Mouse (Mus musculus) embryonic fibroblast, embryonic 13.5 days (primary cell): ENCODE measurements around the gene Syn3.

Source experiments
- CTCF ChIP-seq: IDR thresholded peaks from 2 replicates; pipeline ENCODE4 v1.5.1; 2011; ENCODE audit warnings: mild to moderate bottlenecking, control low read depth, low read length, moderate library complexity, borderline replicate concordance; ENCODE audit not compliant: insufficient read depth
- POLR2A ChIP-seq: IDR thresholded peaks from 2 replicates; pipeline ENCODE4 v1.6.1; 2011; ENCODE audit warnings: low read depth, mild to moderate bottlenecking, control low read depth, low read length, moderate library complexity

GRCm38 (mm10) chr10:86034007-86034728, 464.5 kb downstream of the Syn3 start:
- no peak for TF ChIP-seq CTCF
- TF ChIP-seq POLR2A, result no peak
